Mouse (Mus musculus) midbrain, postnatal 0 days (tissue): ENCODE results near the gene Twf2. TPM values are rescaled to one million over a fixed set of nuclear protein-coding genes. Genes with fewer than 3 reads are reported as not detected.

Experiments
- ATAC-seq: fragments of 200-750 bp; cut with Nextera tagmentation; 2 replicates; pipeline ENCODE4 v1.8.0; 2017; ENCODE audit warnings: moderate number of reproducible peaks, mild to moderate bottlenecking, moderate TSS enrichment, moderate library complexity; ENCODE audit not compliant: low FRiP score
- DNase-seq: peaks from one replicate; pipeline ENCODE4 v3.0.0-alpha.2; 2015; ENCODE audit warnings: low spot score
- H3K27ac ChIP-seq: fragments of 300-500 bp; sonication (generic); 2 replicates; pipeline ENCODE4 v1.5.1; 2014; ENCODE audit warnings: low read depth, mild to moderate bottlenecking, low read length, mixed read lengths
- H3K27me3 ChIP-seq: fragments of 300-500 bp; sonication (generic); 2 replicates; pipeline ENCODE4 v1.6.1; 2014; ENCODE audit warnings: low read length, control low read depth, mixed read lengths; ENCODE audit not compliant: insufficient read depth
- H3K36me3 ChIP-seq: fragments of 300-500 bp; sonication (generic); 2 replicates; pipeline ENCODE4 v1.6.1; 2014; ENCODE audit warnings: low read length, control low read depth, mixed read lengths; ENCODE audit not compliant: insufficient read depth
- H3K4me1 ChIP-seq: fragments of 300-500 bp; sonication (generic); 2 replicates; pipeline ENCODE4 v1.6.1; 2014; ENCODE audit warnings: mild to moderate bottlenecking, control low read depth, antibody characterized with exemption, low read length, mixed read lengths; ENCODE audit not compliant: insufficient read depth
- H3K4me2 ChIP-seq: fragments of 300-500 bp; sonication (generic); 2 replicates; pipeline ENCODE4 v1.6.1; 2014; ENCODE audit warnings: low read depth, mild to moderate bottlenecking, low read length, mixed read lengths; ENCODE audit not compliant: poor library complexity, severe bottlenecking
- H3K4me3 ChIP-seq: fragments of 300-500 bp; sonication (generic); 2 replicates; pipeline ENCODE4 v1.5.1; 2014; ENCODE audit warnings: low read depth, mild to moderate bottlenecking, low read length, moderate library complexity
- H3K9ac ChIP-seq: fragments of 300-500 bp; sonication (generic); replicated peaks from 2 replicates; pipeline ENCODE4 v1.6.1; 2014; ENCODE audit warnings: mild to moderate bottlenecking, low read length, moderate library complexity, mixed read lengths; ENCODE audit not compliant: poor library complexity, severe bottlenecking
- H3K9me3 ChIP-seq: fragments of 300-500 bp; sonication (generic); 2 replicates; pipeline ENCODE4 v1.6.1; 2016; ENCODE audit warnings: low read length, control low read depth
- CTCF ChIP-seq: IDR thresholded peaks from 2 replicates; pipeline ENCODE4 v1.5.1; 2016; ENCODE audit warnings: antibody characterized with exemption, mild to moderate bottlenecking
- WGBS: fragments of 180-500 bp; shearing (Covaris S2); extraction: QIAGEN DNeasy Blood & Tissue Kit; methylation state at CpG from one replicate; pipeline ENCODE4 v1.1.7; 2014; 5-methylcytosine and 5-hydroxymethylcytosine counted together
- microRNA counts: library from miRNA; unstranded; fragments of <30 nt; microRNA quantifications from one replicate; lab custom pipeline; 2015
- microRNA-seq: library from miRNA; unstranded; fragments of <30 nt; microRNA quantifications from one replicate; pipeline ENCODE4, GENCODE M21; 2016; ENCODE audit warnings: borderline number of aligned reads
- polyA plus RNA-seq: library from polyadenylated mRNA; unstranded; fragments of >200 nt; fragmentation: Nextera tagmentation; extraction: Ambion mirVana; gene quantifications from 2 replicates; pipeline ENCODE4 v1.2.1, GENCODE M21; 2015
- total RNA-seq: library from RNA; depleted of rRNA; stranded (reverse); fragments of >200 nt; gene quantifications from 2 replicates; pipeline ENCODE4 v1.2.3, GENCODE M21; 2014; rRNA removed

Gene Twf2
- total and polyA plus RNA-seq, 2 experiments from 2014 or later = 41.6 to 78.3 TPM

DNA sequence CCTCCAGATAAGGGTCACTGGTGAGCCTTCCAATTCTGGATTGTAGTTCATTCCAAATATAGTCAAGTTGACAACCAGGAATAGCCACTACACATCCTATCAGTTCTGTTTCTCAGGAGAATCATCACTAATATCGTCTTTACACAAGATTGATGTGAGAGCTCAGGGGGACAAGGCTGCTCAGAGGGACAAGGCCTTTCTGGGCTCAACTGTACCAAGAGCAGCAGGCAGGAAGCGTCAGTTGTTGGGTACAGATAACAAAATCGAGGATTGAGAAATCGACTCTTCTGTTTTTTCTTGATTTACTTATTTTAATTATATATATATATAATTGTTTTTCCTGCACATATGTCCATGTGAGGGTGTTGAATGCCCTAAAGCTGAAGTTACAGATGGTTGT, 55.5 kb downstream of the Twf2 start:
- H3K9ac ChIP-seq = no peak overlapping the region
- H3K27ac ChIP-seq = no peak overlapping the region
- no peak for ATAC-seq
- H3K9me3 ChIP-seq = no peaks in the 10 kb centered on the region
- H3K27me3 ChIP-seq = no peaks in the 10 kb centered on the region
- 92% methylated on average over 4 of the region's 4 CpGs for WGBS
- H3K4me2 ChIP-seq = no peak overlapping the region
- H3K4me3 ChIP-seq = no peak overlapping the region
- H3K4me1 ChIP-seq = no peaks in the 10 kb centered on the region
- no peaks in the 10 kb centered on the region for H3K36me3 ChIP-seq
- DNase-seq = no peak
- TF ChIP-seq CTCF = no peak

GRCm38 (mm10) chr9:106258990-106259389, 56.1 kb downstream of the Twf2 start:
- DNase-seq (no peak), ATAC-seq (no peak)
- 84% methylated on average over 5 of the region's 5 CpGs for WGBS
- Histone ChIP-seq H3K27ac (no peak overlapping the region), H3K4me3 (no peak overlapping the region), H3K27me3 (no peaks in the 10 kb centered on the region), H3K4me2 (no peak overlapping the region), H3K9ac (no peak overlapping the region), H3K9me3 (no peaks in the 10 kb centered on the region), H3K4me1 (no peaks in the 10 kb centered on the region), H3K36me3 (no peaks in the 10 kb centered on the region)
- no peak for TF ChIP-seq CTCF

DNA sequence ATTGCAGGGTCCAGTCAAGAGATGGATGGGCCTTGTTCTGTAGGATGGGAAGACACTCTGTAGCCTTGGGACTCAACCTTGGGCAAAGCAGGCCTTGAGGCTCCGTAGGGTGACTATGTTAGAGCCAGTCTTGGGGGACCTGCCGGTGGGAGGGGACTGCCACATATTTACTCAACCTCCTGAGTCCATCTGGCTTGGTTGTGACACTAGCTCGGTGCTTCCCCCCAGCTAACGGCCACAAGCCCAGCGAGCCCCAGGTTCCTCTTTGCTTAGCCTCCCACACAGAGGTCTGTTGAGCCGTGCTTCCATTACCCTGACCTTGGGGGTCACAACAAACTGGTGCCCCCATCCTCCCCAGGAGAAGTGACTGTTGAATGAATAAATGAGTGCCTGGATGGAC, 58.1 kb downstream of the Twf2 start:
- TF ChIP-seq CTCF = no peak
- 96% methylated on average over 6 of the region's 6 CpGs for WGBS
- DNase-seq (no peak), ATAC-seq (no peak)
- H3K27ac ChIP-seq = no peak overlapping the region
- H3K9me3 ChIP-seq = no peaks in the 10 kb centered on the region
- no peaks in the 10 kb centered on the region for H3K27me3 ChIP-seq
- no peaks in the 10 kb centered on the region for H3K4me1 ChIP-seq
- H3K4me3 ChIP-seq = no peak overlapping the region
- H3K4me2 ChIP-seq = no peak overlapping the region
- H3K9ac ChIP-seq = no peak overlapping the region
- H3K36me3 ChIP-seq = no peaks in the 10 kb centered on the region

DNA sequence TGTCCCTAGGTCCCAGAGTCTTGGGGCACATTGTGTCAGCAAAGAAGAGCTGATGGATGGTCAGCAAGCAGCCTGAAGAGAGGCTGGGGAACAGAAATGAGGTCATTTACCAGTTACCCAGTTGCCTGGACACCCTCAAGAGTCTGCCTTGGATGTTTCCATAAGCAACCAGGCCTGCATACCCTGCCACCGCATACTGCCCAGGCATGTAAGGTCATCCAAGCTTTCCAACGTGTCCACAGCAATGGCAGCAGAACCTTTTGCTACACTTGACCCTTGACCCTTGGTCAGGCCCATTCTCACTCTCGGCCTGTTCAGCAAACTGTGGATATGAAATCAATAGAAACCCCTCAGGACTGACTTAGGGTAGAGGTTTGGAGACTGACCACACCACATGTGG, 58.6 kb downstream of the Twf2 start:
- Histone ChIP-seq H3K4me1 (no peaks in the 10 kb centered on the region), H3K27me3 (no peaks in the 10 kb centered on the region), H3K9me3 (no peaks in the 10 kb centered on the region), H3K27ac (no peak overlapping the region), H3K4me2 (no peak overlapping the region), H3K36me3 (no peaks in the 10 kb centered on the region), H3K9ac (no peak overlapping the region), H3K4me3 (no peak overlapping the region)
- WGBS = 83% methylated on average over 3 of the region's 3 CpGs
- ATAC-seq (no peak), DNase-seq (no peak)
- no peak for TF ChIP-seq CTCF

- Histone ChIP-seq H3K4me2 (no peak overlapping the region), H3K27ac (no peak overlapping the region), H3K27me3 (no peaks in the 10 kb centered on the region), H3K9me3 (no peaks in the 10 kb centered on the region), H3K4me3 (no peak overlapping the region), H3K36me3 (no peaks in the 10 kb centered on the region), H3K9ac (no peak overlapping the region), H3K4me1 (no peaks in the 10 kb centered on the region)
- ATAC-seq (no peak), DNase-seq (no peak)
- 83% methylated on average over 3 of the region's 3 CpGs for WGBS
- no peak for TF ChIP-seq CTCF
Measured at GRCm38 (mm10) chr9:106262075-106262474, 59.2 kb downstream of the Twf2 start.

- no peak for ATAC-seq
- Histone ChIP-seq H3K27ac (no peak overlapping the region), H3K36me3 (no peaks in the 10 kb centered on the region), H3K4me1 (no peaks in the 10 kb centered on the region), H3K4me2 (no peak overlapping the region), H3K9me3 (no peaks in the 10 kb centered on the region), H3K27me3 (no peaks in the 10 kb centered on the region), H3K9ac (no peak overlapping the region), H3K4me3 (no peak overlapping the region)
- TF ChIP-seq CTCF = no peak
- DNase-seq = no peak
- WGBS = 82% methylated on average over 9 of the region's 9 CpGs
Measured at GRCm38 (mm10) chr9:106263381-106263924, 60.5 kb downstream of the Twf2 start.

MicroRNA genes within 50 kb of the gene (microRNA counts, 519-probe panel; counts per million panel counts)
- microRNA mmu-let-7g (lab: Ali Mortazavi, UCI) = 6,817 counts per million, percentile 99 among the panel's probes with 10 or more counts

Small RNAs within 50 kb of the gene (microRNA-seq; reads per million reads assigned to microRNA genes)
- gene Mir135a-1 (326 reads per million, percentile 59 among the genes with 10 or more reads in this experiment), gene Mirlet7g (80,876 reads per million, percentile 100 among the genes with 10 or more reads in this experiment)

Other genes with a start within 250 kb of the Twf2 start
- gene Col6a5, start 242.5 kb upstream of the Twf2 start, total RNA-seq = 0.42 and 0.49 TPM in 2 replicates
- gene Col6a5, start 242.5 kb upstream of the Twf2 start, polyA plus RNA-seq = 0.36 and 0.45 TPM in 2 replicates
- 1.3 and 2.6 TPM in 2 replicates for gene Col6a4, start 106.3 kb upstream of the Twf2 start, total RNA-seq
- gene Col6a4, start 106.3 kb upstream of the Twf2 start, polyA plus RNA-seq = 1.3 and 1.7 TPM in 2 replicates
- gene Glyctk, start 45.0 kb upstream of the Twf2 start, total RNA-seq = 0.66 and 0.94 TPM in 2 replicates
- 0.75 and 0.90 TPM in 2 replicates for gene Glyctk, start 45.0 kb upstream of the Twf2 start, polyA plus RNA-seq
- gene Wdr82, start 32.2 kb upstream of the Twf2 start, total RNA-seq = 245 and 261 TPM in 2 replicates
- 30.6 and 31.7 TPM in 2 replicates for gene Wdr82, start 32.2 kb upstream of the Twf2 start, polyA plus RNA-seq
- gene Ppm1m, start 3.4 kb upstream of the Twf2 start, total RNA-seq = 16.2 and 27.7 TPM in 2 replicates
- gene Ppm1m, start 3.4 kb upstream of the Twf2 start, polyA plus RNA-seq = 18.5 and 21.3 TPM in 2 replicates
- 0.49 and 0.85 TPM in 2 replicates for gene Tlr9, start 19.5 kb downstream of the Twf2 start, total RNA-seq
- gene Tlr9, start 19.5 kb downstream of the Twf2 start, polyA plus RNA-seq = 0.07 and 0.16 TPM in 2 replicates
- gene Alas1, start 45.5 kb downstream of the Twf2 start, total RNA-seq = 51.5 and 76.1 TPM in 2 replicates
- 84.4 and 86.8 TPM in 2 replicates for gene Alas1, start 45.5 kb downstream of the Twf2 start, polyA plus RNA-seq
- 6.5 and 8.7 TPM in 2 replicates for gene Poc1a, start 78.0 kb downstream of the Twf2 start, total RNA-seq
- gene Poc1a, start 78.0 kb downstream of the Twf2 start, polyA plus RNA-seq = 9.8 and 11.7 TPM in 2 replicates
- 62.9 and 79.2 TPM in 2 replicates for gene Dusp7, start 165.5 kb downstream of the Twf2 start, total RNA-seq
- gene Dusp7, start 165.5 kb downstream of the Twf2 start, polyA plus RNA-seq = 18.4 and 19.4 TPM in 2 replicates
- 795 and 936 TPM in 2 replicates for gene Rpl29, start 226.3 kb downstream of the Twf2 start, total RNA-seq
- gene Rpl29, start 226.3 kb downstream of the Twf2 start, polyA plus RNA-seq = 645 TPM in 2 replicates
- 11.4 and 22.6 TPM in 2 replicates for gene Acy1, start 235.2 kb downstream of the Twf2 start, total RNA-seq
- 13.3 and 17.0 TPM in 2 replicates for gene Acy1, start 235.2 kb downstream of the Twf2 start, polyA plus RNA-seq
- gene Abhd14b, start 244.4 kb downstream of the Twf2 start, total RNA-seq = 16.2 and 18.4 TPM in 2 replicates
- gene Abhd14b, start 244.4 kb downstream of the Twf2 start, polyA plus RNA-seq = 12.6 and 13.8 TPM in 2 replicates
- 69.8 and 73.8 TPM in 2 replicates for gene Abhd14a, start 244.6 kb downstream of the Twf2 start, total RNA-seq
- 72.3 and 74.5 TPM in 2 replicates for gene Abhd14a, start 244.6 kb downstream of the Twf2 start, polyA plus RNA-seq